Mouse (Mus musculus): Measurements from ENCODE around the gene Pja2. TPM values are rescaled to one million over a fixed set of nuclear protein-coding genes. Genes with fewer than 3 reads are reported as not detected.
"Not testable (repeated sequence)": the region's sequence is repeated elsewhere in the genome, so short reads cannot be mapped to it uniquely, and the experiment has no call there.

Pja2 gene
- polyA plus RNA-seq, 1 experiment from 2014 or later, result 15.1 TPM

DNA sequence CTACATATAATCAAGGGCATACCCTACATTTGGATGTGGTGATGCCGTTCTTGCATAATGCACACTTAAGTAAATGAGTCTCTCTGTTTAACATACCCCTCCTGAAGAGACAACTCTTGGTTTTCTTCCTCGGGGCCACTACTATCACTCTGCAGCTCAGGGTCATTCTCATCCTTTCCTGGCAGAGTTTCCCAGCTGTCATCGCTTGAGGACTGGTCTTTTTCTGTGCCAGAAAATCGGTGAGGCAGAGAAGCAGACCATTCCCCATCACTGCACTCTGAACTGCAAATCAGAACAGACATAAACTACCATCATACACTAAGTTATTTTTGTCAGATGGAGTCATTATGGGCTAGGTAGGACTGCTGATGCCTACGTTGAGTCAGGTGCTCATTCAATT is 34.1 kb downstream of the Pja2 start:
- Histone ChIP-seq H3K27me3 (ENCODE audit: control insufficient read depth, insufficient read depth, low read depth, low read length) (no peaks in the 10 kb centered on the region), H3K4me3 (ENCODE audit: low read depth, low read length) (no peak overlapping the region), H3K9me3 (replicated peaks; ENCODE audit: control insufficient read depth, low read length) (no peaks in the 10 kb centered on the region), H3K4me1 (ENCODE audit: control insufficient read depth, low read depth, low read length) (no peaks in the 10 kb centered on the region), H3K27ac (ENCODE audit: low read length) (no peak overlapping the region), H3K36me3 (ENCODE audit: control insufficient read depth, insufficient read depth) (no peaks in the 10 kb centered on the region), H3K4me2 (ENCODE audit: low read depth, low read length) (no peak overlapping the region), H3K9ac (ENCODE audit: low read depth, low read length) (no peak overlapping the region)
- no peak for ATAC-seq (ENCODE audit: low read depth)
- WGBS (ENCODE audit: insufficient replicate concordance), result 70% methylated on average over 5 of the region's 5 CpGs

- Histone ChIP-seq H3K4me1 (ENCODE audit: control insufficient read depth, low read depth, low read length) (no peaks in the 10 kb centered on the region), H3K4me3 (ENCODE audit: low read depth, low read length) (no peak overlapping the region), H3K9me3 (replicated peaks; ENCODE audit: control insufficient read depth, low read length) (no peaks in the 10 kb centered on the region), H3K4me2 (ENCODE audit: low read depth, low read length) (no peak overlapping the region), H3K27me3 (ENCODE audit: control insufficient read depth, insufficient read depth, low read depth, low read length) (no peaks in the 10 kb centered on the region), H3K9ac (ENCODE audit: low read depth, low read length) (no peak overlapping the region), H3K36me3 (ENCODE audit: control insufficient read depth, insufficient read depth) (0 out of 2 replicates have a peak, but pooled peaks cover 3% of the 10 kb centered on the region), H3K27ac (ENCODE audit: low read length) (no peak overlapping the region)
- WGBS (ENCODE audit: insufficient replicate concordance), result 87% methylated on average over 8 of the region's 8 CpGs
- ATAC-seq (ENCODE audit: low read depth), result no peak
These were observed 39.0 kb downstream of the Pja2 start for GRCm38 (mm10) chr17:64292740-64293139.

DNA sequence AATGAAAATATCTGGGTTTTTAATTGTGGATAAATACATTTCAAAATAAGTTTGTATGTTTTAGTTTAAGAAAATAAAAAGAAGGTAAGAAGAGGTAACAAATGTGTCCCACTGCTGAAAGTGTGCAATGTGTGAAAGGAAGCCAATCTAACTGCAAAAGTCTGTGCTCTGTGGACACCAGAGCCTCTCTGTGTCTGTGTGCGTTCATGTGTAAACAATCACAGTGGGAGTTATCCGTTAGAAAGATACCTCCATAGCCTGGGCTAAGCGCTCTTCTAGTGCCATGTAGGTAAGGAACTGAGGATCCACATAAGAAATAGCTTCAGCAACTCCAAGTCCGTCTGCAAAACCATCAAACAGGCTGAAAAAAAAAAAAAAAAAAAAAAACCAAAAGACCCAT is 42.0 kb downstream of the Pja2 start:
- Histone ChIP-seq H3K9ac (ENCODE audit: low read depth, low read length) (no peak overlapping the region), H3K27ac (ENCODE audit: low read length) (no peak overlapping the region), H3K4me1 (ENCODE audit: control insufficient read depth, low read depth, low read length) (no peaks in the 10 kb centered on the region), H3K9me3 (replicated peaks; ENCODE audit: control insufficient read depth, low read length) (no peaks in the 10 kb centered on the region), H3K36me3 (ENCODE audit: control insufficient read depth, insufficient read depth) (0 out of 2 replicates have a peak, but pooled peaks cover 3% of the 10 kb centered on the region), H3K4me3 (ENCODE audit: low read depth, low read length) (no peak overlapping the region), H3K4me2 (ENCODE audit: low read depth, low read length) (no peak overlapping the region), H3K27me3 (ENCODE audit: control insufficient read depth, insufficient read depth, low read depth, low read length) (no peaks in the 10 kb centered on the region)
- WGBS (ENCODE audit: insufficient replicate concordance), result 80% methylated on average over 4 of the region's 4 CpGs
- no peak for ATAC-seq (ENCODE audit: low read depth)

DNA sequence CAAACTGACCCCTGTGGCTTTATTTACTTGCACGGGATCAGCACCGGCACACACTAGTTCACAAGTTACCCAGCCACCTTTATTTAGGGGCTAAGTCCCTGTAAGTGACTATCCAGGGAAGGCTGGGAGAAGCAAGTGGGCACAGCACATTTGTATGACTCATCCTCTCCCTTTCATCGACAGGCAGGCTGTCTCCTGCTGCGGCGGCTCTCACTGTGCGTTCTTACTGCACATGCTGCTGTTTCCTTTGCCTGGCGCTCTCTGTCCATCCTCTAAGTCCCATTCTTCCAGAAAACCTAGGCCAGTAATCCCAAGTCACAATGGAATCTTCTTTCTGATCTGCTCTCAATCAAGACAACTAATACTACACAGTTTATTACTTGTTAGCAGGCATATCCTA is 43.7 kb downstream of the Pja2 start:
- Histone ChIP-seq H3K36me3 (ENCODE audit: control insufficient read depth, insufficient read depth) (peaks cover 5% of the 10 kb centered on the region), H3K27me3 (ENCODE audit: control insufficient read depth, insufficient read depth, low read depth, low read length) (no peaks in the 10 kb centered on the region), H3K4me2 (ENCODE audit: low read depth, low read length) (no peak overlapping the region), H3K9me3 (replicated peaks; ENCODE audit: control insufficient read depth, low read length) (no peaks in the 10 kb centered on the region), H3K4me3 (ENCODE audit: low read depth, low read length) (no peak overlapping the region), H3K9ac (ENCODE audit: low read depth, low read length) (no peak overlapping the region), H3K27ac (ENCODE audit: low read length) (no peak overlapping the region), H3K4me1 (ENCODE audit: control insufficient read depth, low read depth, low read length) (no peaks in the 10 kb centered on the region)
- ATAC-seq (ENCODE audit: low read depth), result no peak
- 85% methylated on average over 7 of the region's 7 CpGs for WGBS (ENCODE audit: insufficient replicate concordance)

DNA sequence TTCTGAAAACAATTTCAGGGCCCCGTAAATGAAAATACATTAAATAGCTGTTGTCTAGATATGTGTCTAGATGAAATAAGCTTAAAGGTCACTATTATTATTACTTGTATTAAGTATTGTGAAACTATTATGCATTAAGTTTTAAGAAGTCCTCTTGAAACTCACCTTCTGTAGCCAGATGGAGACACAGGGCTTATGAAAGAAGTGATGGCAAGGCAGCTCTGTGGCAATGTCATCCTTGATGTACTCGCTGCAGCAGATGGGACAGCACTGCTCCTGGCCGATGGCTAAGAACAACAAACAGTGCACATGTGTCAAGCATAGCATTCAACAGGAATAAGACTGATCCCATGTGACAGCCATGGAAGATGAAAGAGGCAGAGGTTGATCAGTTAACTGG is 44.9 kb downstream of the Pja2 start:
- no peak overlapping the region for H3K27ac ChIP-seq (ENCODE audit: low read length)
- peaks cover 8% of the 10 kb centered on the region for H3K36me3 ChIP-seq (ENCODE audit: control insufficient read depth, insufficient read depth)
- no peak overlapping the region for H3K4me2 ChIP-seq (ENCODE audit: low read depth, low read length)
- no peaks in the 10 kb centered on the region for H3K9me3 ChIP-seq (replicated peaks; ENCODE audit: control insufficient read depth, low read length)
- H3K4me3 ChIP-seq (ENCODE audit: low read depth, low read length), result no peak overlapping the region
- H3K4me1 ChIP-seq (ENCODE audit: control insufficient read depth, low read depth, low read length), result no peaks in the 10 kb centered on the region
- WGBS (ENCODE audit: insufficient replicate concordance), result 83% methylated on average over 3 of the region's 3 CpGs
- H3K27me3 ChIP-seq (ENCODE audit: control insufficient read depth, insufficient read depth, low read depth, low read length), result no peaks in the 10 kb centered on the region
- no peak for ATAC-seq (ENCODE audit: low read depth)
- H3K9ac ChIP-seq (ENCODE audit: low read depth, low read length), result no peak overlapping the region

- H3K9me3 ChIP-seq (replicated peaks; ENCODE audit: control insufficient read depth, low read length); H3K4me2 ChIP-seq (ENCODE audit: low read depth, low read length); H3K27ac ChIP-seq (ENCODE audit: low read length); H3K9ac ChIP-seq (ENCODE audit: low read depth, low read length); H3K36me3 ChIP-seq (ENCODE audit: control insufficient read depth, insufficient read depth); H3K27me3 ChIP-seq (ENCODE audit: control insufficient read depth, insufficient read depth, low read depth, low read length); H3K4me1 ChIP-seq (ENCODE audit: control insufficient read depth, low read depth, low read length); H3K4me3 ChIP-seq (ENCODE audit: low read depth, low read length); ATAC-seq (ENCODE audit: low read depth): not testable (repeated sequence)
- WGBS (ENCODE audit: insufficient replicate concordance), result 85% methylated on average over 3 of the region's 3 CpGs
These were observed 50.3 kb downstream of the Pja2 start for GRCm38 (mm10) chr17:64281368-64281767.

DNA sequence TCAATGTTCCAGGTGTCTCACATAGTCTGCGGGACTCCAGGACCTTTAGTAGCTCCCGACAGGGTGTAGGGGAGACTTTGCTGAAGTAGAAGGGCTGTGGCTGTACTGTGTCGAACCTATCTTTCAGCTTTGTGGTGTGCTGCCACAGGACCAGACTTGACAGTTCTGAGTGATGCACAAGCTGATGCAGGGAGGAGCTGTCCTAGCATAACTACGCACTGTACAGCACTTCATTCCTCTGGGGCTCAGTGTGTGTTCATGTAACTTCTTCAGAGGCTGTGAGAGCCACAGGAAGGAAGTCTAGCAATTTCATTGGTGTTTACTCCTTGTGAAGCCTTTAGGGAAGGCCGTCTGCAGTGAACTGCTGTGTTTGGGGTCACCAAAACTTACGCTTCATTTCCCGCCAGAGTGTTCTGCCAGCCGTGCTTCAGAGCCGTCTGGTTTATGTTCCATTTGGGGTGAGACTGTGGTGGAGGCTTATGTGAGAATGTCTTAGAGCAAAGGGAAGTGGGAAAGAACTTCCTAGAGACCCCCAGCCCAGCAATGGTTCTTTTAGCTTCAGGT is 54.0 kb downstream of the Pja2 start:
- 65% methylated on average over 9 of the region's 9 CpGs for WGBS (ENCODE audit: insufficient replicate concordance)
- H3K27ac ChIP-seq (ENCODE audit: low read length), result no peak overlapping the region
- no peak for ATAC-seq (ENCODE audit: low read depth)

DNA sequence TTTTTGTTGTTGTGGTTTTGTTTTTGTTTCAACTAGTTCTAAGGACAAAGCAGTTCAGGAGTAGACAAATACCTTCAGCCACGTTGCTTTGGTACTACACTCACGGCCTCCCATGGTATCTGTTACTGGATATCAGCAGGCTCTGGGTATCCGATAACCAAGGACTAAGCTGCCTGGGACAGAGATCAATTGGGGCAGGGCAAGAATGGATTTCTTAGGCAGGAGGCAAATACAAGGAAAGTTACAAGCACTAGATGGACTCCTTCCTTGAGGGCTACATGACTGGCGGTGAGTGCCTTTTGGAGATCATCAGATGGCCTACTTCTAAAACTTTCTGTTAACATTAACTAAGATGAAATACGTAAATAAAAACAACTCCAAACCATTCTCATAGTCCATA is 55.0 kb downstream of the Pja2 start:
- no peaks in the 10 kb centered on the region for H3K4me1 ChIP-seq (ENCODE audit: control insufficient read depth, low read depth, low read length)
- no peak for ATAC-seq (ENCODE audit: low read depth)

More for the DNA sequence above, 54.0 kb downstream of the Pja2 start:
- H3K9ac ChIP-seq (ENCODE audit: low read depth, low read length), result no peak overlapping the region
- no peaks in the 10 kb centered on the region for H3K9me3 ChIP-seq (replicated peaks; ENCODE audit: control insufficient read depth, low read length)
- H3K4me3 ChIP-seq (ENCODE audit: low read depth, low read length), result no peak overlapping the region
- peaks cover 3% of the 10 kb centered on the region for H3K36me3 ChIP-seq (ENCODE audit: control insufficient read depth, insufficient read depth)
- no peak overlapping the region for H3K4me2 ChIP-seq (ENCODE audit: low read depth, low read length)
- H3K27me3 ChIP-seq (ENCODE audit: control insufficient read depth, insufficient read depth, low read depth, low read length), result no peaks in the 10 kb centered on the region
- no peaks in the 10 kb centered on the region for H3K4me1 ChIP-seq (ENCODE audit: control insufficient read depth, low read depth, low read length)

DNA sequence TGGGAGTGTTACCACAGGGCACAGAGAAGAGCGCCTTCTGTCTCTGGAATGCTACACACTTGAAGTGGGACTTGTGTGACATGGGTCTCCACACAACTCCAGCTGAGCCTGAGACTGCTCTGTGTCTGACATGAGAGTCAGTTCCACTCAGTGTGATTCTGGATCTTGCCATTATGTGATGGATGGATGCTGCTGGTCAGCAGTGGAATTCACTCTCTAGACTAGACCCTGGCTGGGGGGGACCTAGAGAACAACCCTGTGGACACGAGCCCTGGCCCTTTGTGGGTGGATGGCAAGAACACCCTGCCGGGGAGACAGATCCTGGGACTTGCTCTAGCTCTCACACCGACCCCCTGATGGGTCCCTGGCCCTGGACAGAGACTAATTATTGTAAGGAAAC is 56.5 kb downstream of the Pja2 start:
- no peaks in the 10 kb centered on the region for H3K27me3 ChIP-seq (ENCODE audit: control insufficient read depth, insufficient read depth, low read depth, low read length)
- H3K4me2 ChIP-seq (ENCODE audit: low read depth, low read length), result no peak overlapping the region
- no peaks in the 10 kb centered on the region for H3K4me1 ChIP-seq (ENCODE audit: control insufficient read depth, low read depth, low read length)
- H3K4me3 ChIP-seq (ENCODE audit: low read depth, low read length), result no peak overlapping the region
- H3K9ac ChIP-seq (ENCODE audit: low read depth, low read length), result no peak overlapping the region
- no peak for ATAC-seq (ENCODE audit: low read depth)
- H3K9me3 ChIP-seq (replicated peaks; ENCODE audit: control insufficient read depth, low read length), result no peaks in the 10 kb centered on the region
- H3K27ac ChIP-seq (ENCODE audit: low read length), result no peak overlapping the region
- no peaks in the 10 kb centered on the region; the same call in 1 of the 2 replicates for H3K36me3 ChIP-seq (ENCODE audit: control insufficient read depth, insufficient read depth)
- WGBS (ENCODE audit: insufficient replicate concordance), result 66% methylated on average over 4 of the region's 4 CpGs

More for the DNA sequence above, 55.0 kb downstream of the Pja2 start:
- no peak overlapping the region for H3K4me2 ChIP-seq (ENCODE audit: low read depth, low read length)
- no peak overlapping the region for H3K9ac ChIP-seq (ENCODE audit: low read depth, low read length)
- no peak overlapping the region for H3K27ac ChIP-seq (ENCODE audit: low read length)
- no peaks in the 10 kb centered on the region for H3K9me3 ChIP-seq (replicated peaks; ENCODE audit: control insufficient read depth, low read length)
- peaks cover 3% of the 10 kb centered on the region; the same call in 1 of the 2 replicates for H3K36me3 ChIP-seq (ENCODE audit: control insufficient read depth, insufficient read depth)
- no peak overlapping the region for H3K4me3 ChIP-seq (ENCODE audit: low read depth, low read length)
- 73% methylated on average over 5 of the region's 5 CpGs for WGBS (ENCODE audit: insufficient replicate concordance)
- H3K27me3 ChIP-seq (ENCODE audit: control insufficient read depth, insufficient read depth, low read depth, low read length), result no peaks in the 10 kb centered on the region

Data from liver, embryonic 16.5 days (tissue).